Mouse (Mus musculus): ENCODE measurements at regions not wholly inside any gene's neighbourhood (a gene's known extent, or its start where the extent isn't known, plus 50 kb on each side); places are given as distances from the start of the nearest gene placed in this dataset.

DNA sequence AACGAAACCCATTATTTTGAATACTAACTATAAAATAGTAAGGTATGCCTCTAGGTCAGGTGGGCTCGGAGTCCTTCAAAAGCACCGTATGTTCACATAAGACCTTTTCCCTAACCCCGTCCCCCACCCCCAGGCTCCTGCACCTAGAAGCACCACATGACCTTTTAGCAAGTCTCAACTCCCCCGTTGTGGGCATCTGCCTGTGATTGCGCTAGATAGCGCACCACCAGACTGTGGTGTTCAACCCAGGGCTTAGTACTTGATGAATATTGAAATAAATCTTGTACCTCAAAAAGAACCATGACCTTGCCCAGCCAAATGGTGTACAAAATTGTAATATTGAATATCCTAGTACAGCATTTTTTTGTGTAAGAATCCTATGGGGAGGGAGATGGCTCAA, 99.8 kb downstream of the Rpap3 start:
- Histone ChIP-seq H3K9me3 (ENCODE audit: control insufficient read depth, low read length) (no peaks in the 10 kb centered on the region), H3K27me3 (ENCODE audit: control insufficient read depth, insufficient read depth, low read length) (no peaks in the 10 kb centered on the region), H3K9ac (no peak overlapping the region), H3K36me3 (replicated peaks; ENCODE audit: control insufficient read depth, insufficient read depth) (no peaks in the 10 kb centered on the region), H3K4me3 (replicated peaks; ENCODE audit: low read length) (no peak overlapping the region), H3K4me2 (replicated peaks) (peak overlapping the region; percentile 75; the same call in 1 of the 2 replicates), H3K27ac (peak overlapping the region; percentile 99), H3K4me1 (replicated peaks; ENCODE audit: control insufficient read depth, insufficient read depth, low read length) (peaks cover 24% of the 10 kb centered on the region)
- DNase-seq (ENCODE audit: low spot score) = no peak
- WGBS = 86% methylated on average over 7 of the region's 7 CpGs
- no peak for ATAC-seq (ENCODE audit: low FRiP score)

DNA sequence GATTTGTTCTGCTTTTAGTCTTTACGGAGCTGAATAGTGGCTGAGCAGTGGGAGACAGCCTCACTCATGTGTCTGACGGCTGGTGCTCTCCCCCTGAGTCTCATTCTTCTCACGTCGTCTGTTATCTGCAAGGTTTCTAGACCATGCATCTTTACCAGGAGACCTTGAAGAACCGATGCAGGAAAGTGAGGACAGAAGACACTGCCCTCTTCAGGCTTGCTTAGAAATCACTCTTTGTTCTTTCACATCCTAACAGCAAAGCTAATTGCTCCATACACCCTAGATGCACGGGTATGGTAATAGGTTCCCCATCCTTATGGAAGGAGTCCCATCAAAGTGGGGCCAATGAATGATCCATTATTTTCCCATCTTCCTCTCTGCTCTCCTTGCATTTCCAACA, 102.1 kb downstream of the Rpap3 start:
- no peak overlapping the region for H3K4me2 ChIP-seq (replicated peaks)
- no peaks in the 10 kb centered on the region for H3K36me3 ChIP-seq (replicated peaks; ENCODE audit: control insufficient read depth, insufficient read depth)
- H3K4me3 ChIP-seq (replicated peaks; ENCODE audit: low read length) = no peak overlapping the region
- H3K4me1 ChIP-seq (replicated peaks; ENCODE audit: control insufficient read depth, insufficient read depth, low read length) = peaks cover 24% of the 10 kb centered on the region
- H3K9ac ChIP-seq = no peak overlapping the region
- WGBS = 39% methylated on average over 6 of the region's 6 CpGs
- no peak overlapping the region for H3K27ac ChIP-seq
- DNase-seq (ENCODE audit: low spot score) (no peak), ATAC-seq (ENCODE audit: low FRiP score) (no peak)
- no peaks in the 10 kb centered on the region for H3K27me3 ChIP-seq (ENCODE audit: control insufficient read depth, insufficient read depth, low read length)
- H3K9me3 ChIP-seq (ENCODE audit: control insufficient read depth, low read length) = no peaks in the 10 kb centered on the region

DNA sequence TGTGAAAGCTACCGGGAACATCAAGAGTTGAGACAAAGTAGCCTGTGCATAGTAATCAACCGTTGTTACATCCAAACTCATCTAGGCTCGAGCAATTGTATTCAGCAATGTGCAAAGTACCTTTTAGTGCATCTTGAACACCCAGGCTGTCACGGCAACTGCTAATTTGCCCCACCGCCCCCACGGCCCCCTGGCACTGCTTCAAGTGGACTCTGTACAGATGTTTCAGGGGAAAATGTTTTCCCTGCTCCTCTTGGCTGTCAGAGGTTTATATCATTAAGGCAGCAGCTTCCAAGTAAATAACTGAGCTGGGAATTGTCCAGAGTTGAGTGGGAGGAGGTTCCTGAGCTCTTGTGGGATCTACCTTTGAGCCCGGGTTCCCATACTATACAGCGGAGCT, 107.4 kb downstream of the Rpap3 start:
- no peak overlapping the region for H3K4me3 ChIP-seq (replicated peaks; ENCODE audit: low read length)
- H3K27me3 ChIP-seq (ENCODE audit: control insufficient read depth, insufficient read depth, low read length) = no peaks in the 10 kb centered on the region
- no peaks in the 10 kb centered on the region for H3K36me3 ChIP-seq (replicated peaks; ENCODE audit: control insufficient read depth, insufficient read depth)
- DNase-seq (ENCODE audit: low spot score) (no peak), ATAC-seq (ENCODE audit: low FRiP score) (no peak)
- WGBS = 78% methylated on average over 8 of the region's 8 CpGs
- no peaks in the 10 kb centered on the region for H3K9me3 ChIP-seq (ENCODE audit: control insufficient read depth, low read length)
- no peak overlapping the region for H3K27ac ChIP-seq
- no peak overlapping the region for H3K4me2 ChIP-seq (replicated peaks)
- no peaks in the 10 kb centered on the region; the same call in 1 of the 2 replicates for H3K4me1 ChIP-seq (replicated peaks; ENCODE audit: control insufficient read depth, insufficient read depth, low read length)
- no peak overlapping the region for H3K9ac ChIP-seq

DNA sequence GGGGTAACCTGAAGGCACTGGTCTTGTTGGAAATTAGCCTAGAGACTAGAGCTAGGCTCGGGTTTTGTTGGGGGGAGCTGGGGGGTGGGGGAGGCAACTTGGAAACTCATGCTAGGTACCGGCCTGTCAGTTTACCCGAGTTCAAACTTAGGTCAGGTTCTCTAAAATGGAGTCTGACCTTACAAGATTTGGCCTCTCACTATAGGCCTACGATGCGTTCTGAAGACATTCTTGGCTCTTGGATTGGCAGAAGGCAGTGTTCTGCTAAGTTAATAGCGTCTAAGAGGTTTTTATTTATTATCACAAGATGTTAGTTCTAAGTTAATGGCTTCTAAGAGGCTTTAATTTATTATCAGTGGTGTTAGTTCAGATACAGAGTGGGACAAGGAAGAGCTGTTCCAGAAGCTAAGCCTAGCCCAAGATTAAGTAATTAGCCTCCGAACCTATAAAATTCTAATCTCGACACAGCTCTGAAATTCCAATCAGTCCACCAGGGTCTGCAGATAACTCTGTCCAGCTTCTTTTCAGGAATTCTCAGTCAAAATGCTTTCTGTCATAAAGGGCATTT, 109.0 kb downstream of the Rpap3 start:
- Histone ChIP-seq H3K36me3 (replicated peaks; ENCODE audit: control insufficient read depth, insufficient read depth) (no peaks in the 10 kb centered on the region), H3K4me1 (replicated peaks; ENCODE audit: control insufficient read depth, insufficient read depth, low read length) (no peaks in the 10 kb centered on the region; the same call in 1 of the 2 replicates), H3K9me3 (ENCODE audit: control insufficient read depth, low read length) (no peaks in the 10 kb centered on the region), H3K9ac (no peak overlapping the region), H3K27ac (no peak overlapping the region), H3K27me3 (ENCODE audit: control insufficient read depth, insufficient read depth, low read length) (no peaks in the 10 kb centered on the region), H3K4me2 (replicated peaks) (no peak overlapping the region), H3K4me3 (replicated peaks; ENCODE audit: low read length) (no peak overlapping the region)
- 76% methylated on average over 8 of the region's 8 CpGs for WGBS
- ATAC-seq (ENCODE audit: low FRiP score) (no peak), DNase-seq (ENCODE audit: low spot score) (no peak)

DNA sequence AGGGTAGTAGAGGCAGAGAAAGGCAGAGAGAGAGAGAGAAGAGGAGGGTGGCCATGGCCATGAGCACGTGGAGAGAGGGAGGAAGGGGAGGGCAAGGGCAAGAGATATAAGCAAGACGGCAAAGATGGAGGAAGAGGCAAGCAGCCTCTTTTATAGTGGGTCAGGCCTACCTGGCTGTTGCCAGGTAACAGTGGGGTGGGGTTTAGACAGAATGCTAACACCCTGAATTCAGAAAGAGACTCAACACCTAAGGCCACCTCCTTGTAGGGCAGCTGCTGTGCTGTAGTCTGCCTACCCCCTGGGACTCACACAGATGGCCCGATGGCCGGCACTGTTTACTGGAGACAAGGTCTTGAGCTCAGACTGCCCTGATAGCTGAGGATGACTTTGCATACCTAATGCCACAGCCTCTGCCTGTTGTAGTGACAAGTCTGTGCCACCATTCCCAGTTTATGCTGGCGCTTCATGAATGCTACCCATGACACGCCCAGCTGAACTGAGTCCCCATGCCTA, 110.3 kb downstream of the Rpap3 start:
- H3K9ac ChIP-seq = no peak overlapping the region
- no peaks in the 10 kb centered on the region for H3K36me3 ChIP-seq (replicated peaks; ENCODE audit: control insufficient read depth, insufficient read depth)
- ATAC-seq (ENCODE audit: low FRiP score) = no peak
- no peaks in the 10 kb centered on the region; the same call in 1 of the 2 replicates for H3K4me1 ChIP-seq (replicated peaks; ENCODE audit: control insufficient read depth, insufficient read depth, low read length)
- H3K9me3 ChIP-seq (ENCODE audit: control insufficient read depth, low read length) = no peaks in the 10 kb centered on the region
- no peak overlapping the region for H3K27ac ChIP-seq
- DNase-seq (ENCODE audit: low spot score) = no peak
- no peak overlapping the region for H3K4me2 ChIP-seq (replicated peaks)
- H3K27me3 ChIP-seq (ENCODE audit: control insufficient read depth, insufficient read depth, low read length) = no peaks in the 10 kb centered on the region
- WGBS = 73% methylated on average over 6 of the region's 6 CpGs
- H3K4me3 ChIP-seq (replicated peaks; ENCODE audit: low read length) = no peak overlapping the region

DNA sequence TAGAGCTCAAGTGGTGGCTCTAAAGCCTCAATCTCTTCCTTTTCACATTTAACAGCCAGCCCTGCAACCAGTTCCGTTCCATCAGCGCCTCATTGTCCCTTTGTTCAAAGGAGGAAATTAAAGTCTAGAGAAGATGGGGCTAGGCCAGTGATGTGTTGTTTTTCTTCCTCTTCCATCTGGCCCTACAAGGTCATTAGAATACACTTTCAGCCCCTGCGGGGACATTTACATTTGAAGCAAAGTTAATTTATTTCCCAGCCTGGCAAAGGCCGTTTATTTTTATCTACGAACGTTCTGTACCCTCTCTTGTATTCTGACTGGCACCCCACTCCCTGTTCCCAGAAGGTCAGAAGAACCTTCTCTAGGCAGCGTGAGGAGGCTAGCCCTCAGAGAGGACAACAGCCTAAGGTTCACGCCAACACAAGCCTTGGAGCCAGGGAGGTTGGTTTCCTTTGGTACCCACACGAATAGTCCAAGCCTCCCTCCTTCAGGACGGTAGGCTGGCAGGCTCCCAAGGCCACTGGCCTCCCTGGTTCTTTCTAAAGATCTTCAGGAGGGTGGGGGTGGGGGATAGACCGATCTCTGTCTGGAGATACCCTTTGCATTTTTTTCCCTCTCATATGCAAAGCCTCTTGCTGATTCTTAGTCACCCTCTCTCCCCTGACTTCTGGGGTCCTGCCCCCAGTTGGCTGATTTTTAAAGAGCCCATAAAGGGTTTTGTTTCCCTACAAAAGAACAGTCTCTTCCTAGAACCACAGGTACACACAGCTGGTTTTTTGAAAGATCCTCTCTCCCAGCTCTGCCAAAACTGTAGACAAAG, 111.6 kb downstream of the Rpap3 start:
- no peaks in the 10 kb centered on the region for H3K27me3 ChIP-seq (ENCODE audit: control insufficient read depth, insufficient read depth, low read length)
- no peak overlapping the region for H3K27ac ChIP-seq
- WGBS = 39% methylated on average over 11 of the region's 11 CpGs
- H3K36me3 ChIP-seq (replicated peaks; ENCODE audit: control insufficient read depth, insufficient read depth) = no peaks in the 10 kb centered on the region
- ATAC-seq (ENCODE audit: low FRiP score) = no peak
- no peak for DNase-seq (ENCODE audit: low spot score)
- H3K9ac ChIP-seq = no peak overlapping the region
- H3K4me2 ChIP-seq (replicated peaks) = no peak overlapping the region
- H3K4me1 ChIP-seq (replicated peaks; ENCODE audit: control insufficient read depth, insufficient read depth, low read length) = no peaks in the 10 kb centered on the region; the same call in 1 of the 2 replicates
- H3K4me3 ChIP-seq (replicated peaks; ENCODE audit: low read length) = no peak overlapping the region
- H3K9me3 ChIP-seq (ENCODE audit: control insufficient read depth, low read length) = no peaks in the 10 kb centered on the region

DNA sequence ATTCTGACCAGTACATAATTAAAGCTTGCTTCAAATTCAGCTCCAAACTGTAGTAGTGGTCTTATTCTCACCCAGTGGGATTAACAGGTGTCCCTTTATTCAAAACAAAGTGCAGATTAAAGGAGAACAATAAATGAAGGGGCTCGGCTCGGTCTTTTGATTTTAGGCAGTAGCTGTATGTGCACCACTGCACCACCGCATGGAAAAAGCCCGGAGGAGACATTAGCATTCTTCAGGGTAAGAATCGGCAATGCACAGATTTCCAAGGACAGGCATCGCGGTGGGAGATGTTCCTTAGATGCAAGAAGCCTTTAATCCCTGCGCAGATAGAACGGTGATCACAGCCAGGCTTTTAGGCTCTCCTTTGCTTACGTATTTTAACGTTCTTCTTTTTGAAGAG, 112.8 kb downstream of the Rpap3 start:
- Histone ChIP-seq H3K4me2 (replicated peaks) (no peak overlapping the region), H3K4me1 (replicated peaks; ENCODE audit: control insufficient read depth, insufficient read depth, low read length) (no peaks in the 10 kb centered on the region; the same call in 1 of the 2 replicates), H3K9me3 (ENCODE audit: control insufficient read depth, low read length) (no peaks in the 10 kb centered on the region), H3K36me3 (replicated peaks; ENCODE audit: control insufficient read depth, insufficient read depth) (no peaks in the 10 kb centered on the region), H3K9ac (no peak overlapping the region), H3K27ac (no peak overlapping the region), H3K27me3 (ENCODE audit: control insufficient read depth, insufficient read depth, low read length) (no peaks in the 10 kb centered on the region), H3K4me3 (replicated peaks; ENCODE audit: low read length) (no peak overlapping the region)
- ATAC-seq (ENCODE audit: low FRiP score) = no peak
- 84% methylated on average over 11 of the region's 11 CpGs for WGBS
- DNase-seq (ENCODE audit: low spot score) = no peak

DNA sequence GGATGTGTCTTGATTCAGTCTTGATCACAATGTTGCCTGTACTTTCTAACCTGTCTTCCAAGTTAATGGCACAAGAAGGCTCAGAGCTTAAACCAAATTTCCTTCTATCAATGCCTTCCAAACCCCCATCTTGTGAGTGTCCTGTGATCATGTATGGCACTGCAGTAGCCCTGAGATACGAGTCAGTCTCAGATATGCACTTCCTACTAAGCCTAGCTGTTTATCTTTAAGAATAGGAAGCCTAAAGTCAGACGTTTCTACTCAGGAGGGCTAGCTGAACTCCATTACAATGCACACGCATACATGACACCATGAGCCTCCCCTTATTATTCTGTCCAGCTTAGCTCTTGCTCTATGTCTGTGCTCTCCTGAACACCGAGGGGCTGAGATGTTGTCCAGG, 114.2 kb downstream of the Rpap3 start:
- Histone ChIP-seq H3K27ac (no peak overlapping the region), H3K9me3 (ENCODE audit: control insufficient read depth, low read length) (no peaks in the 10 kb centered on the region), H3K4me1 (replicated peaks; ENCODE audit: control insufficient read depth, insufficient read depth, low read length) (no peaks in the 10 kb centered on the region), H3K4me2 (replicated peaks) (no peak overlapping the region), H3K9ac (no peak overlapping the region), H3K4me3 (replicated peaks; ENCODE audit: low read length) (no peak overlapping the region), H3K27me3 (ENCODE audit: control insufficient read depth, insufficient read depth, low read length) (no peaks in the 10 kb centered on the region), H3K36me3 (replicated peaks; ENCODE audit: control insufficient read depth, insufficient read depth) (no peaks in the 10 kb centered on the region)
- DNase-seq (ENCODE audit: low spot score) = no peak
- 86% methylated on average over 4 of the region's 4 CpGs for WGBS
- ATAC-seq (ENCODE audit: low FRiP score) = no peak

DNA sequence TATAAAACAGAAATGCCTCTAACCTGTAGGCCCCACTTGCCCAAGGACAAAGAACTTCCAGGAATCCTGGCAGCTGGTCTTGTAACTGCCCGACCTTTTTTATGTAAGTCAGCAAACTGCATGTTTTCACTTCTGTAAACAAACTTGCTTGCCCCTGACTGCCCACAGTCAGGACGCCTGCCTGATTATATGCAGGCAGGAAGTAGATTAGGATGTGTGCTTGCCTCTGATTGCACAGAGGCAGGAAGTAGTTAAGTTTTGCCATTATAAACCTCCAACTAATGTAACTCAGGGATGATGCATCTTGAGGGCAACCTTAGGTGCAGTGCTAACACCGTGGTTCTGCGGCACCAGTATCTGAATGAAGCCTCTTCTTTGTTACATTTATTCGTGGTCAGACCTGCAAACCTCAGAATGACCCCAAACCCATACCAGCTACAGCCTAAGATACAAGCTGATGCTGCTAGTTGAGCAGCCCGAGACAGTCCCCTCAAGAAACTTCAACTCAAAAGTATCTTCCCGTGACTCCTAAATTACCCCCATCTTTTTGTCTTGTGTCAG, 114.8 kb downstream of the Rpap3 start:
- Histone ChIP-seq H3K27ac (no peak overlapping the region), H3K9me3 (ENCODE audit: control insufficient read depth, low read length) (no peaks in the 10 kb centered on the region), H3K9ac (no peak overlapping the region), H3K4me2 (replicated peaks) (no peak overlapping the region), H3K4me3 (replicated peaks; ENCODE audit: low read length) (no peak overlapping the region), H3K4me1 (replicated peaks; ENCODE audit: control insufficient read depth, insufficient read depth, low read length) (no peaks in the 10 kb centered on the region), H3K36me3 (replicated peaks; ENCODE audit: control insufficient read depth, insufficient read depth) (no peaks in the 10 kb centered on the region), H3K27me3 (ENCODE audit: control insufficient read depth, insufficient read depth, low read length) (no peaks in the 10 kb centered on the region)
- ATAC-seq (ENCODE audit: low FRiP score) (no peak), DNase-seq (ENCODE audit: low spot score) (no peak)
- 83% methylated on average over 7 of the region's 7 CpGs for WGBS
